Mouse (Mus musculus): ENCODE measurements around the gene Rin3.

GRCm38 (mm10) chr12:102289568-102289967 is 6.7 kb downstream of the Rin3 start:
- TF ChIP-seq CTCF (IDR thresholded peaks at IDR 0.05), result no peak
- no peak for TF ChIP-seq EP300 (IDR thresholded peaks at IDR 0.05)

Data from lung, postnatal 0 days (tissue).